Mouse (Mus musculus): ENCODE measurements at regions not wholly inside any gene's neighbourhood (a gene's known extent, or its start where the extent isn't known, plus 50 kb on each side); places are given as distances from the start of the nearest gene placed in this dataset.
"Not testable (repeated sequence)": the region's sequence is repeated elsewhere in the genome, so short reads cannot be mapped to it uniquely, and the experiment has no call there.

- WGBS, result 66% methylated on average over 2 of the region's 2 CpGs
- H3K4me1 ChIP-seq (ENCODE audit: control insufficient read depth, insufficient read depth, low read length); H3K9ac ChIP-seq (ENCODE audit: low read depth, low read length); H3K27me3 ChIP-seq (ENCODE audit: control insufficient read depth, insufficient read depth, low read length); intact Hi-C loops (cut with DNase I); DNase-seq; H3K79me2 ChIP-seq (replicated peaks; ENCODE audit: control insufficient read depth, insufficient read depth, low read length); H3K4me3 ChIP-seq; H3K36me3 ChIP-seq (ENCODE audit: control insufficient read depth, insufficient read depth, low read length); H3K27ac ChIP-seq: not testable (repeated sequence)
Measured at GRCm38 (mm10) chrX:4530652-4531051, 160.2 kb downstream of the Btbd35f17 start.

GRCm38 (mm10) chrX:4543981-4544380 is 173.5 kb downstream of the Btbd35f17 start:
- H3K79me2 ChIP-seq (replicated peaks; ENCODE audit: control insufficient read depth, insufficient read depth, low read length); intact Hi-C loops (cut with DNase I): not testable (repeated sequence)

GRCm38 (mm10) chrX:4548879-4549278 is 178.4 kb downstream of the Btbd35f17 start:
- DNase-seq, result peak in 1 of 2 experiments; percentile 18
- H3K36me3 ChIP-seq (ENCODE audit: control insufficient read depth, insufficient read depth, low read length); H3K4me1 ChIP-seq (ENCODE audit: control insufficient read depth, insufficient read depth, low read length); H3K4me3 ChIP-seq; H3K9ac ChIP-seq (ENCODE audit: low read depth, low read length); H3K27ac ChIP-seq; H3K79me2 ChIP-seq (replicated peaks; ENCODE audit: control insufficient read depth, insufficient read depth, low read length); intact Hi-C loops (cut with DNase I); H3K27me3 ChIP-seq (ENCODE audit: control insufficient read depth, insufficient read depth, low read length): not testable (repeated sequence)
- 18% methylated on average over 1 of the region's 1 CpGs for WGBS

More at GRCm38 (mm10) chrX:4543981-4544380, 173.5 kb downstream of the Btbd35f17 start:
- H3K4me1 ChIP-seq (ENCODE audit: control insufficient read depth, insufficient read depth, low read length); H3K27ac ChIP-seq; H3K36me3 ChIP-seq (ENCODE audit: control insufficient read depth, insufficient read depth, low read length); H3K27me3 ChIP-seq (ENCODE audit: control insufficient read depth, insufficient read depth, low read length); H3K4me3 ChIP-seq; H3K9ac ChIP-seq (ENCODE audit: low read depth, low read length): not testable (repeated sequence)
- DNase-seq, result peak in 1 of 2 experiments; percentile 23
- WGBS, result 44% methylated on average over 2 of the region's 2 CpGs
